Mouse (Mus musculus) myocyte (in vitro differentiated cells): ENCODE results near the gene St3gal4. TPM values are rescaled to one million over a fixed set of nuclear protein-coding genes. Genes with fewer than 3 reads are reported as not detected.
A peak's percentile ranks its signal among the peaks of the same experiment; 100 is the strongest.

Experiments used
- H3K27me3 ChIP-seq: one replicate; pipeline ENCODE4 v1.6.1; 2011; ENCODE audit not compliant: control insufficient read depth, insufficient read depth, insufficient read length
- H3K36me3 ChIP-seq: one replicate; pipeline ENCODE4 v1.6.1; 2011; ENCODE audit not compliant: control insufficient read depth, insufficient read depth
- H3K4me2 ChIP-seq: one replicate; pipeline ENCODE4 v1.6.1; 2011; ENCODE audit warnings: low read depth, control low read depth
- H3K4me3 ChIP-seq: one replicate; pipeline ENCODE4 v1.5.1; 2011; ENCODE audit warnings: mild to moderate bottlenecking, control low read depth, moderate library complexity
- H3K79me2 ChIP-seq: one replicate; pipeline ENCODE4 v1.6.1; 2011; ENCODE audit not compliant: control insufficient read depth, insufficient read depth
- H3ac ChIP-seq: one replicate; pipeline ENCODE4 v1.6.1; 2011; ENCODE audit not compliant: control insufficient read depth, insufficient read length
- CEBPB ChIP-seq: IDR thresholded peaks from 2 replicates; pipeline ENCODE4 v1.6.1; 2011; ENCODE audit warnings: mild to moderate bottlenecking, moderate library complexity; ENCODE audit not compliant: poor library complexity, insufficient read depth, severe bottlenecking
- E2F4 ChIP-seq: IDR thresholded peaks from one replicate; pipeline ENCODE4 v1.6.1; 2011; ENCODE audit warnings: mild to moderate bottlenecking, control low read depth, moderate library complexity; ENCODE audit not compliant: insufficient read depth
- MAX ChIP-seq: IDR thresholded peaks from one replicate; pipeline ENCODE4 v1.6.1; 2011; ENCODE audit warnings: low read depth, mild to moderate bottlenecking, control low read depth
- MYOD1 ChIP-seq, 3 experiments: IDR thresholded peaks; one replicate each; pipeline ENCODE4 v1.6.1; 2011; ENCODE audit warnings: control low read depth in 2 of 3, low read depth in 2 of 3, mild to moderate bottlenecking in 2 of 3, moderate library complexity in 1 of 3; ENCODE audit not compliant: insufficient read length in 2 of 3, control insufficient read depth in 1 of 3
- MYOG ChIP-seq, 3 experiments: IDR thresholded peaks; one replicate each; pipeline ENCODE4 v1.6.1; 2011; ENCODE audit warnings: control low read depth in 2 of 3, low read depth in 2 of 3, mild to moderate bottlenecking in 2 of 3; ENCODE audit not compliant: insufficient read length in 2 of 3, control insufficient read depth in 1 of 3, insufficient read depth in 1 of 3
- POLR2A ChIP-seq: IDR thresholded peaks from one replicate; pipeline ENCODE4 v1.6.1; 2011; ENCODE audit warnings: low read depth, mild to moderate bottlenecking, control low read depth, moderate library complexity; ENCODE audit not compliant: insufficient read length
- POLR2AphosphoS2 ChIP-seq: IDR thresholded peaks from one replicate; pipeline ENCODE4 v1.6.1; 2011; ENCODE audit warnings: low read depth, control low read depth; ENCODE audit not compliant: insufficient read length
- REST ChIP-seq: IDR thresholded peaks from one replicate; pipeline ENCODE4 v1.6.1; 2011; ENCODE audit warnings: mild to moderate bottlenecking, control low read depth, moderate library complexity; ENCODE audit not compliant: insufficient read depth, insufficient read length
- SRF ChIP-seq: IDR thresholded peaks from one replicate; pipeline ENCODE4 v1.6.1; 2011; ENCODE audit warnings: low read depth; ENCODE audit not compliant: control insufficient read depth, insufficient read length
- TCF12 ChIP-seq: IDR thresholded peaks from one replicate; pipeline ENCODE4 v1.6.1; 2011; ENCODE audit warnings: mild to moderate bottlenecking, control low read depth; ENCODE audit not compliant: poor library complexity, insufficient read depth, severe bottlenecking
- TCF3 ChIP-seq: IDR thresholded peaks from one replicate; pipeline ENCODE4 v1.6.1; 2011; ENCODE audit warnings: low read depth, control low read depth; ENCODE audit not compliant: insufficient read length
- USF1 ChIP-seq: IDR thresholded peaks from one replicate; pipeline ENCODE4 v1.6.1; 2011; ENCODE audit warnings: low read depth, mild to moderate bottlenecking, control low read depth, moderate library complexity
- polyA plus RNA-seq: library from polyadenylated mRNA; unstranded; fragments of >200 nt; fragmentation: generic; extraction: Trizol; gene quantifications from one replicate; pipeline ENCODE4 v1.2.1, GENCODE M21; 2012; ENCODE audit warnings: missing spikeins

The St3gal4 gene
- 24.0 TPM for polyA plus RNA-seq

DNA sequence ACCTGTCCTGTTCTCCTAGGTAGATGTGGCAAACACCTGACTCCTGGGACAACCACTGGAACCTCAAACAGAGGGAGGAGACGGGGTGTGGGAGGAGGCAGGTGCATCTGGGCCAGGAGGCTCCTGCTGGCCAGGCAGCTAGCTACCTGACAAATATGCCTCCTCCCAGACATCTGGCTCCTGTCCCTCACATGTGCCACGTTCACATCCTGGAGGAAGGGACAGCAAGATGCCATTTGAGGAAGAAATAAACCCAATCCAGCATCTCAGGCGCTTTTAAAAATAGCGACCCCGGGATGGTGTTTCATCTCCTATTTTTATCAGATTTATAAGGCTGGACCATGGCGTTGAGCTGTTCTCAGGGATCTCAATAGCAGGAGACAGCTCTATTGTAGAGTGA lies at the start of gene St3gal4:
St3gal4 (minus strand) TSS at position 101 of the 400 bp plus-strand sequence.
- no peaks in the 10 kb centered on the region for H3K27me3 ChIP-seq
- peak within 1 kb of the TSS; percentile 85 for H3K4me2 ChIP-seq
- no peak within 1 kb of the TSS for H3ac ChIP-seq
- H3K4me3 ChIP-seq = peak within 1 kb of the TSS; percentile 52
- H3K79me2 ChIP-seq = peaks cover 26% of the 10 kb centered on the region
- H3K36me3 ChIP-seq = peaks cover 8% of the 10 kb centered on the region
- TF ChIP-seq MAX (no peak), USF1 (no peak), TCF12 (no peak), REST (no peak), CEBPB (no peak), POLR2A (no peak), POLR2AphosphoS2 (peak; percentile 11)

DNA sequence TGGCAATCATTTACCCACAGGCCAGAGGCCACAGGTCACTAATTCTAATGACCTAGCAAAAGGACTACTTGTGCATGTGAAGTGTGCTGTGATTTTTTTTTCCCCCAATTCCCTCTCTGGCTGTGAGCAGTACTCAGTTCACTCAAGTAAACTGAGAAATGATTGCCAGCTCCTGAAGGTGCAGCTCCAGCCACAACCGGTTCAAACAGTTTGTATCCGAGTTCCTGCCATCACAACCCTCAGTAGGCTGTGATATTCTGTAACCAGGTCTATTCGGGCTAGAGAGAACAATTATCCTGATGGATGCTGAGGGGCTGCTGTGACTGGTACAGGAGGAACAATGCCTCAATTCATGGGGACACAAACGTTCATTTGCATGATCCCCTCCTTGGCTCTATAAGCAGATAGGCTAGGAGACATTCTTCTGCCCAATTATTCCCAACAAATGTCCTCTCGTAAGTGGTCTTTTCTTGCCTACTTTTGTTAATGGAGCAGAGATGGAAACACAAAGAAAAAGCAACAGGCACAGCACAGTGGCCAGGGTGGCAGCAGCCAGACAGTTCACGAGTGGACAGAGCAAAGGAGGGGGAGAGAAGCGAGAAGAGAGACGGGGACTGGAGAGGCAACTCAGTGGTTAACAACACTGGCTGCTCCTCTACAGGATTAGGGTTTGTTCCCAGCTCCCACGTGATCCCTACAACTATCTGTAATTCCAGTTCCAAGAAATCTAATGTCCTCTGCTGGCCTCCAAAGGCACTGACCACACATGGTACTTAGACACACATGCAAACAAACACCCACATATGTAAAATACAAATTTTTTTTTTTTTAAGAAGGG lies 47.9 kb upstream of the St3gal4 start:
- Histone ChIP-seq H3K4me2 (no peak overlapping the region), H3K4me3 (no peak overlapping the region), H3K27me3 (no peaks in the 10 kb centered on the region), H3K36me3 (peaks cover 13% of the 10 kb centered on the region), H3ac (no peak overlapping the region), H3K79me2 (no peaks in the 10 kb centered on the region)
- TF ChIP-seq TCF3 (no peak), CEBPB (no peak), MAX (no peak), MYOG (IDR thresholded peaks at IDR 0.05; ENCODE audit: control insufficient read depth in 1 of 3, insufficient read depth in 1 of 3, insufficient read length in 2 of 3, low read depth in 2 of 3) (no peak), E2F4 (no peak), POLR2AphosphoS2 (no peak), REST (no peak), TCF12 (no peak), SRF (no peak), MYOD1 (IDR thresholded peaks at IDR 0.05; ENCODE audit: control insufficient read depth in 1 of 3, insufficient read length in 2 of 3, low read depth in 2 of 3) (no peak), USF1 (no peak), POLR2A (no peak)

DNA sequence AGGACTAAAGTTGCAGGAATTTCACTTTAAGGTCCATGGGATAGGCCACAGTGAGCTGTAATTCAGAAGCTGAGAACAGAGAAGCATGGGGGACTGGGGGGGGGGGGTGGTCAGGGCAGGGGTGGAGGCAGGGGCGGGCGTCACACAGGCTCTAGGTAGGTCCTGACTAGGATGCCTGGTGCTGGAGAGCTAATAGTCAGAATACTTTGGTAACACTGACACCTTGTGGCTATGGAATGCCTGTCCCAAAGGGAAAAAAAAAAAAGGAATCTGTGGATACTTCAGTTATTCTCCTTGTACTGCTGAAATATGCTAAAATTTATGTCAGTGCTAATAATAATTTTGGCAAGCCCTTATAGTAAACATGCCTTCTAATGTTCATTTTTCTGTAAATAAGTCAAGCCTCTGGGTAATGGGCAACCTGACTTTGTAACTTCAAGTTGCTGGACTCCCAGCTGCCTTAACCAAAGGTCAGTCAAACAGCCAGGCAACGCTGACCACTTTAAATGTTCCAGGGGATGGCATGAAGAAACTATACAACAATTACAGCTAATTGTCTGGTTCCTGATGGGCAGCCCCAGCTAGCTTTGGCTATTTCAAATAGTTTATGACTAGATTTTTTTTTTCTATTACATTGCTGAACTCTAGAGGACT lies 47.2 kb upstream of the St3gal4 start:
- no peaks in the 10 kb centered on the region for H3K27me3 ChIP-seq
- H3K36me3 ChIP-seq = peaks cover 18% of the 10 kb centered on the region
- H3ac ChIP-seq = no peak overlapping the region
- H3K4me3 ChIP-seq = no peak overlapping the region
- H3K79me2 ChIP-seq = no peaks in the 10 kb centered on the region
- TF ChIP-seq E2F4 (no peak), POLR2AphosphoS2 (no peak)
- no peak overlapping the region for H3K4me2 ChIP-seq

DNA sequence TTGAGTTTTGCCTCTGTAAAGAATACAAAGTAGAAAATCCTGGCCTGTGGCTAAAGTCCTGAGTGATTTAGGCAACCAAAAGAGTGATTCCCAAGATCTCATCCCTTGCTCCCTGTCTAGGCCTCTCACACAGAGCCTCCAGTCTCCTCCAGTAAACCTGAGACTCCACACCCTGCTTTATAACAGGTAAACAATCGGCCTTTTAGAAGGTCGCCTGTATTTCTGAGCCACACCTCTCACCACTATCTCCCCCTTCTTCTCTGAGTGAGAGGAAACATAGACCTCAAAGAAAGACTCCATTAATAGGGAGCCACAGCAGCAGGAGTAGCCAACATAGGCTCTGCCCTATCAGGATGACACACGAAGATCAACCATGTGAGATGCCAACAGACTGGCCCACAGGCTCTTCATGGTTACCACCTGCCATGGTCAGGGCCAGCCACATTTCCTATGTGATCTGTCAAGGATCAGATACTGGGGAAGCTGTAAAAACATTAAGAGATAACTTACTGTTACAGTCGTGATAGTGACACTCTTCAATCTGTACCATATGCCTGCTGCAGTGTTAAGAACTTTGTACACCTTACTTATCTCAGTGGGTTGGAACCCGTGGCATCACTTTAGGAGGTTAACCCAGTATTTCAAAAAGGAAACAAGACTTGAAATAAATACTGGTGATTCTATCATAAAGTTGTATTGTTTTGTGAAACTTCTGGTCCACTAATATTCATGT lies 45.2 kb upstream of the St3gal4 start:
- H3K36me3 ChIP-seq = peaks cover 15% of the 10 kb centered on the region
- H3K27me3 ChIP-seq = no peaks in the 10 kb centered on the region
- H3K79me2 ChIP-seq = no peaks in the 10 kb centered on the region
- no peak overlapping the region for H3K4me3 ChIP-seq
- H3K4me2 ChIP-seq = no peak overlapping the region
- TF ChIP-seq MYOD1 (IDR thresholded peaks at IDR 0.05; ENCODE audit: control insufficient read depth in 1 of 3, insufficient read length in 2 of 3, low read depth in 2 of 3) = no peak
- no peak for TF ChIP-seq MAX
- TF ChIP-seq REST = no peak
- no peak for TF ChIP-seq SRF
- no peak for TF ChIP-seq TCF3
- no peak for TF ChIP-seq USF1
- no peak for TF ChIP-seq E2F4
- TF ChIP-seq POLR2A = no peak
- TF ChIP-seq POLR2AphosphoS2 = no peak
- TF ChIP-seq TCF12 = no peak
- TF ChIP-seq MYOG (IDR thresholded peaks at IDR 0.05; ENCODE audit: control insufficient read depth in 1 of 3, insufficient read depth in 1 of 3, insufficient read length in 2 of 3, low read depth in 2 of 3) = no peak
- no peak for TF ChIP-seq CEBPB
- no peak overlapping the region for H3ac ChIP-seq
